Mouse (Mus musculus): ENCODE data around the gene Gm1993. TPM values are rescaled to one million over a fixed set of nuclear protein-coding genes. Genes with fewer than 3 reads are reported as not detected.

Gm1993 gene
- polyA plus RNA-seq (2017; shearing (Covaris generic)): not detected

DNA sequence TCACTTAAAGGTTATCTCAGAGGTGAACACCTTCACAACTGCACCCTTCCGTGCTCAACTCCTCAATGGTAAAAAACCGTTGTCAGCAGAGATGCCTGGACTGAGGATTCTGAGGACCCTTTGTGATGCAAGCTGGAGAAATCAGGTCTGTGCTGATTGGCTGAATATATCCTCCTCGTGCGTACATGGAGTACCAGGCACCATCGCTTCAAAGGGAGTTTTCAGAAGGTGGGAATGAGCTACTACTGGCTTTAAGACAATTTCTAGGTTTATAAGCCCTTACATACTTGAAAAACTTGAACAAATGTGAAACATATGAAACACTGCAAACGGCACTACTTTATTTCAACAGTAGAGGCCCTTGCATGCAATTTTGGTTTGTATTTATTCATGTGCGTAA, at the start of gene Gm1993:
Gene Gm1993, minus strand, starts transcription at position 101 of the 400 bp plus-strand sequence.

